Mouse (Mus musculus): Measurements from ENCODE around the gene Mafg.

DNA sequence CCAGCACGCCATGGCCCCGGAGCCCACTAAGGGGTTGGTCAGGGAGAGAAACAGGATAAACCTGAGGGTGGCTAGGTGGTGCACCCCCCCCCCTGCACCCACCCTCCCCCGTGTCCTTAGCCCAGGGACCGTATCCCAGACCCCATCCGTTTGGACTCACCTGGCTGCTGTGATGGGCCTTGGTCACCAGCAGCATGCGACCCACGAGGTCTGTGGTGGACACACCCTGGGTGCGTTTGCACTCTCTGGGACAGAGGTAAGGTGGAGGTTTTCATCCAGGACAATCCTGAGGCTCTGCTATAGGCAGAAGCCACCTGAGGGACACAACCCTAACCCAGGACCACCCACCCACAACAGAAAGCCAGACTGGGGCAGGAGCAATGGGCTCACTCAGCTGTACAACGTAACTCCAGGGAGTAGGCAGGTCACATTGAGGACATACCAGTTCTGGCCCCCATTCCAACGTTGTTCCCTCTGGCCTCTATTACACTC, 19.9 kb downstream of the Mafg start:
- TF ChIP-seq EP300 (IDR thresholded peaks at IDR 0.05; ENCODE audit: insufficient read depth, low read depth, low read length) (no peak), CTCF (IDR thresholded peaks at IDR 0.05) (no peak)
